Mouse (Mus musculus): Measurements from ENCODE around the gene Olfr463.

GRCm38 (mm10) chr11:87916005-87916404 lies 18.8 kb upstream of the Olfr463 start:
- no peak for TF ChIP-seq TAL1 (IDR thresholded peaks at IDR 0.05; ENCODE audit: low read length)
- no peak for TF ChIP-seq GATA1 (IDR thresholded peaks at IDR 0.05; ENCODE audit: low read length)
